Mouse (Mus musculus) spleen, postnatal 36 days (tissue): ENCODE measurements around the gene Gins2.

ENCODE experiments used
- DNase-seq, 2 experiments: peaks; one replicate each; pipeline ENCODE4 v3.0.0; 2022; ENCODE audit warnings: low spot score in 2 of 2, mixed read lengths in 1 of 2

Gins2 gene

DNA sequence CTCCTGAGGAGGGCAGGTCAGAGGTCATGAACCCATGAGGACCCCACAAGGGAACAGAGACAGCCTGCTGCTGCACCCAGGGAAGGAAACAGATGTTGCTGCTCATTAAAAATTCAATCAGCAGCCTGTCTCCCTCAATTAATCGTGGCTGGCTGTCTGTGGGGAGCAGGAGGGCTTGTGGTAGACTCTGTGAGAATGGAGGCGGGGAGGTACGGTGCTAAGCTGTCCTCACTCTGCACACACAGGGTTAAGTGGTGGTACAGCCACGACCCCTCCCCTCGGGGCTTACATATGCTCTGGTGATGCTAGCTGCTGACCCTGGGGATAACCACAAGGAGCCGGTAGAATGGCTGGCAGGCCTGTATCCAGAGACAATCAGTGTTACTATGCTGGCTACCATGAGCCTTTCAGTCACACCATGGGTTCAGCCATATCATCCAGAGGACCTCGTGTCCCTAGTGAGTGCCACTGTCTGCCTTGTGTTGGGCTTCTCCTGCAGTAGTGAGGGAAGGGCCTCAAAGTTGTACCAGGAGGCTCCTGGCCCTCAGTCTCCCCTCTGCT, 23.9 kb downstream of the Gins2 start:
- no peak for DNase-seq

DNA sequence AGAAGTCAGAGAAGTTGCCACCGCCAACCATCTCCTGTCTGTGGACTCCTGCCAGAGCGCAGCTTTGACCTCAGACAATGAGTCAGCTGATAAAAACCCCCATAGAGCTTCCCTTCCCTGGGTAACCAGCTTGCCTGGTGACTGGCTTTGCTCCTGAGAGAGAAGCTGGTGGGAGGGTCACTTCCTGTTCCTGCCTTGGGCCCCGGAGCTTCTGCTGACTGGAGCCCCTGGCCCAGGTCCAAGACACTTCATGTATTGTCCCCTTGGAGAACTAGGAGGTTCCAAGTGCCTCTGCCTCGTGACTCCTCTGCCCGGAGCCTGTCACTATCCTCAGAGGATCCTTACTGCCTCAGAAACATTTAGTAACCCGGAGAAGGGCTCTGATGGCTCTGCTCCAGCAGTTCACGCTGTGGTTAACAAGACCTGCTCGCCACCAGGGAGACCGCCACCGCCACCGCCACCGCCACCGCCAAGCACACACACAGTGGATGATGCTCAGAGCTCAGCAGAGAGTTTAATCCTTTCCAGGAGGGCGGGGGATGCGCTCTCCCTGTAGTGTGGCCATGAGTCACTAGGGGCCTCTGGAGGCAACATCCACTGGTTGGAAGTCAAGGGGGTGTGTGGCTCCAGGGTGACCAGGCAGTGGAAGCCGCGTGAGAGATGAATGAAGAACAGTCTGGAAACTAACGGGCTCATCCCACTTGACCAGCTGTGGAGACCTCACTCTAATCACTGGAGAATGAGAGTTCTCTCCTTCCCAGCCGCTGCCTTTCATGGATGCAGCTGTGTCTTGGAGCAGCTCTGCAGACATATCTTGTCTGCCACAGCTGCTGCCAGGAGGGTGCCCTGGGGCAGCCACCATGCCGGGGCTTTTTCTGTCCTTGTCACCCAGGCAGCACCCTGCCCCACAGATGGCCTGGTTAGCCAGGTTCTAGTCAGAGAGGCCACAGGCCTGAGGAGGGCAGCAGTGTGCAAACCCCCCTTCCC, 25.0 kb downstream of the Gins2 start:
- peak; percentile 71 to 76 for DNase-seq

DNA sequence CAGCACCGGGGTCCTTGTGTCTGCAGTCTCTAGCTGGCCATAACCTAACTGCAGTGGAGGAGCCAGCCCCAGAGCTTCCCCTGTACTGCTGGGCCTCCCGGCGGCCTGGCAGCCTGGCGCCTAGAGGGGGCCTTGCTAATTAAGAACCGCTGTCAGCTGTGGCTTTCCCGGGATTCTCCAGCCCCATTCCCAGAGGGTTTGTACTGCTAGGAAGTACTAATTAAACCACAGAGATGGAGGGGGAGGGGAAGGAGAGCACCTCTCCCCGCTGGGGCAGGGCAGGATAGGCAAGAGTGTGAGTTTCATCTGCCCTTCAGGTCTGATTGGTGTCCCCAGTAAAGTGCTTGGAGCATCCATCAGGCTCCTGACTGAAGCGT, 25.8 kb downstream of the Gins2 start:
- DNase-seq, result no peak

DNA sequence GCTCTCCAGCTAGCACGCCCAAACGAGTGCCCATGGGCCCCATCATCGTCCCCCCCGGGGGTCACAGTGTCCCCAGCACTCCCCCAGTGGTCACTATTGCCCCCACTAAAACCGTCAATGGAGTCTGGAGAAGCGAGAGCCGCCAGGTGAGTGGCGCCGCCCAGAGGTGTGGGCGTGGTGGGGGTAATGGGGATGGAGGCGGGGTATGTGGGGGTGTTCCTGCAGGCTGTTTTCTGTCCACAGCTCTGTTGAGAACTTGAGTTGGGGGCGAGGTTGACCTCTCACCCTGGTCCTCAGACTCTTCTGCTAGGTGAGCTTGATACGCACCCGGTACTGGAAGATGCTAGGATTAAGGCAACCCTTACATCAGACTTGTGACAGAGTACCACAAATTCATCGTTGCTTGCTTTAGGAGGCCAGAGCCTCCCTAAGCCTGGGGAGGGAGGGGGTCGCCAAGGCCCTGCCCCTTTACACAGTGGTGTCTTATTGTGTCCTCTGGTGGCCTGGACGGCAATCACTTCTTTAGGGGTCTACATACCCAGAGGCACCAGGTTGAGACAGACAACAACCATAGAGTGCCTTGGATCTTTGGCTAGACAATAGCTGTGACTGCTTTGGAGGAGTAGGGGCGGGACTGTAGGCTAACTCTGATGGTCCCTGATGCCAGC, 26.3 kb downstream of the Gins2 start:
- no peak for DNase-seq

DNA sequence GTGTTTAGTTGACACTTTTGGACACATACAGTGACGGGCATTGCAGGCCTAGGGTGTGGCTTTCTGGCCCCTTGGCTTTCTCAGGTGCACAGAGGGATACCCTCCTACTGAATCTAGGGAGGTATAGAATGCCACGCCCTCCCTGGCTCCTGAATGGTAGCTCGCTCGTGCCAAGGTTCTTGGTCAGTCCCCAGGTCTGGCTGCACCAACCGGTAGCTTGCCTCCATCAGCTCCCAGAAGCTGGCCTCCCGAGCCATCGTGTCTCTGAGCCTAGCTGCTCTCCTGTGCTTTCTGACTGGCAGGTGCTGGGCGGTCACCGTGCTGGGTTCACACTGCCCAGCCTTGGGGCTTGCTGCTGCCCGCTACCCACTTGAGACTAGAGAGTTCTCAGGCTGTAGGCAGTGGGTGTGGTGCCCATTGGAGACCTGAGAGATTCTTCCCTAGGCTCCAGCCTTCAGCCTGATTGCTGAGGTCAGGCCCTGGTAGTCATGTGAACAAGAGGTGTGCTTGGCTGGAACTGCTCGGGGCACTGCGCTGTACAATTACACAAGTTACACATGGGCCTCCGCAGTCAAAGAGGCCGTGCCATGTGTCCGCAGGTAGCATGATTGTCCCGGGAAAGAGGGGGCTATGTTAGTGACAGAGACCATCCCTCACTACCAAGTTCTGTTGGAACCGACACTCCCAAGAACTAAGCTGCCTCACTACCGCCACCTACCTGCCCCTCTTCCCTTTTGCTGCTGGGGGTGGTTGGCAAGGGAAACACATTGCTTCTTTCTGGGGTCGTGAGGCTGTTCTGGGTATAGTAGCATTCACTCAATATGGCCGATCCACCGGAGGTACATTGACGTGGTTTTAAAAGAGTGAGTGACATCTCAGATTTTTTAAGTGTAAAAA, 27.3 kb downstream of the Gins2 start:
- DNase-seq, result no peak

DNA sequence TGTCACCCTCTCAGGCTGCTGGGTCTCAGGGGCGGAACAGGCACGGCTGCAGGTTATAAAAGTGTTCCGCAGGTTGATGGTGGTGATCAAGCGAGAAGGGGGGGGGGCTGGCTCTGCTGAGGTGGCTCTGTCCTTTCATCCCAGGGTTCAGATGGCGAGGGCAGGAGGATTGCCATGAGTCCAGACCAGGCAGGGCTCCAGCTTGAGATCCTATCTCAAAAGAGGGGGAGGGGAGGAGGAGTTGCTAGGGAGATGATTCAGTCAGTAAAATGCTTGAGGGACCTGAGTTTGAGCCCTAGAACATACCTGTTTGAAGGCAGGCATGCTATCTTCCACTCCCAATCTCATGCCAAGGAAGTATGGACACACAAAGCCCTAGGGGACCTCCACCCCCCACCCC, 28.6 kb downstream of the Gins2 start:
- no peak for DNase-seq

DNA sequence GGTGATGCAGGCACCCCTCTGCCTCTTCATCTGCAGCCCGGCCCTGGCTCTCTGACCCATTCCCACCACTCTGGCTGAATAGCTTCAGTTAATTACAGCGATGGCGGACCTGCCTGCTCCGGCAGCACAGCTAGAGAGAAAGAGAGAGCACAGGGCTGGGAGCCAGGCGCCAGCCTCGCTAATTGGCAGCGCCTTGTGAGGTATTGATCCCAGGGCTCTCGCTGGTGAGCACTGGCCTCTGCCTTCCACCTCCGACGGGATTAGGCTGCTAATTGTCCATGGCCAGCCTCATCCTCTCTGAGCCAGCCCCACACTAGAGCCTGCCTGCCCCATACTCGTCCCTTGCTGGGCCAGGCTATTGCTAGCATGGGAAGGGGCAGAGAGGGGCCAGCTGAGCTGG, 29.4 kb downstream of the Gins2 start:
- no peak for DNase-seq

DNA sequence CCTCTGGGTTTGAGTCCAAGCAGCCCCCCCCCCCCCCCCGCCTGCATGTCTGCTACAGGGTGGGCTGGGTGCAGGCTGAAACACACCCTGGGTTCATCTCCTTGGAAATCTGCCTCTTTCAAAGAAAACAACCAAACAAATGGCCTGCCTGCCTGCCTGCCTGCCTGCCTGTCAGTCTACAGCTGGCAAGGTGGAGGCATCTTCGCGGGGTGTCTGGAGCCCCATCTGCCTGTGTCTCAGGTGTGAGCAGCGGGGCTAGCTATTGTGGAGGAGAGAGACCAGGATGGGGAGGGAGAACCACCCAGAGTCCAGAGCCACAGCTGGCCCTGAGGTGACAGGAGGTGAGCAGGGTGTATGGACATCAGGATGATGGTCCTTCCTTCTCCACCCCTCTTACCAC, 30.9 kb downstream of the Gins2 start:
- DNase-seq, result no peak

DNA sequence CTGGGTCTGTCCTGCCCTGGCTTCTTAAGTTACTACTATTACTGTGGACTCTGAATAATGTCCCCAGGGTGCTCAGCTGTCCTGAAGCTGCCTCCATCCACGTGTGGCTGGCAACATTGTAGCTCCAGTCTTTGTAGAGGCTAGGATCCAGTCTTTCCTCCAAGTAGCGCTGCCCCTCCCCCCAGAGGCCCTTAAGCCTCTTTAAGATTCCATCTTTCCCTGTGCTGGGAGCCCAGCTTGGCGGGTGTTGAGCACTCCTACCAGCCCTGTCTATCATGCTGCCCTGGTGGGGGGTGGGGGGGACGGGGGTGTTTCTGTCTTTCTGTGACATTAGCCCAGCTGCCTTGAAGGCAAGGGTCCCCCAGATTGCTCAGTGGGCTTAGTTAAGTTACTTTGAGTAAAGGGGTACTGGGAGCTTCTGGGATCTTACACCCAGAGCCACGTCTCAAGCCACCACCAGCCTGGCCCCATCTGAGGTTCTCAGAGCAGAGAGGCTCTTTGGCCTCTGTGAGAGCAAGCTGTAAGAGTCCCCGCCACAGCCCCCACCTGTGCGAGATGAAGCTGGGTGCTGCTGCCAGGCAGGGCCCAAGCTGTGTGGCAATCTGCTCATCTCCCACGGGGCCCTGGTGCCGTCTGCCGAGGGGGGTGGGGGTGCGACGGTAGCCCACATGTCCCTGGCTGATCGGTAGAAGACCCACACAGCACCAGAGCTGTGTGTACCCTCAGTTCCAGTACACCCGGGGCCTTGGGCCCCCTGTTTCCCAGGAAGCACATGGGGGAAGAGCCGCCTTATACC, 31.7 kb downstream of the Gins2 start:
- no peak for DNase-seq

DNA sequence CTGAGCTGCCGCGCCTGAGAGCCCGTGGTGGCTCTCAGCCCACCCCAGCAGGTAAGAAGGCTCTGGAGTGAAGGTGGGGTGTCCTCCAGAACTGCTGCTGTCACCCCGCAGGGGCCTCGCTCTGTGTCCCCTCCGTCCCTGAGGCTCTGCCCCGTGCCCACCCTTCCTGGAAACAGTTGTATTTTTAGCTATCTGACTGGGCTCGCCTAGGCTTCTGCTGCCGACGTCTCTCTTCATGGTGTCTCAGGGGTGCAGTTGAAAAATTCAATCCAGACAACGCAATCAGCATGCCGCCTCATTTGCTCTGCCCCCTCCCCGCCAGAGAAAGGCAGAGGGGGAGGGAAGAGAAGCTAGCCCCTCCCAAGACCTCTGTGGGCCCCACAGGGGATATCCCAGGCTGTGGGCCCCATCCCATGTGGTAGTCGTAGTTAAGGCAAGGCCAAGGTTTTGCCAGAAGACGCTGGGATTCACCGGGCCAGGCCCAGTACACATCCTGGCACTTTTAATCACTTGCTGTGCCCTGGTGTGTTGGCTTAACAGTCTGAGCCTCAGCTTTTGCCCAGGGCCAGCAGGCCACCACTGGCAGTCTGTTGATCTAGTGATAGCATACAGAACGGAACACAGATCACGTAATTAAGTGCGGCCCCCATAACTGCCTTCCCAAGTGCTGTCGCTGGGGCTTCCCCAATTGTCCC, 32.8 kb downstream of the Gins2 start:
- DNase-seq, result no peak

DNA sequence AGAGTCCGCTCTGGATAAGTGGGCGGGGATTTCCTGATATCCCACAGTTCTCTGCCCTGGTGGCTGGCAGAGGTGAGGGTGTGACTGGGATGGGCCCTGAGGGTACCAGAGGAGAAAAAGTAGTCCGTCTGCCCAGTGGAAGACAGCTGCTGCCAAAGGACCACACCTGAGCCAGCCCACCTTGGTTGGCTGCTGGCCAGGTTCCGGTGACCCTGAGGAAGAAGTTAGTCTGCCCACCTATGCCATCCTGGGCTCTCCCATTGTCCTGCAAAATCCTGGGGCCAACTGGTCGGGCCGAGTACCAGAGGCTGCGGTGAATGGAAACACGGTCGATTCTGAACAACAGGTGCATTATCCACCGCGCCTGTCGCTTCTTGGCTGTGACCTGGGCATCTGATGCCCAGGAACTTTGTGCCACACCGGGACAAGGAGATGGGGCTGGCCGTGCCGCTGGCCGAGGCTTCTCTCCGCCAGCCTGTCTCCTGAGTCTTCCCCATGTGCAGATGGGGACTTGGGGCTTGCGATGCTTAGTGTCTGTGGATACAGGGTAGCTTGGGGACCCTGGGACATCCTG, 34.6 kb downstream of the Gins2 start:
- DNase-seq, result no peak

DNA sequence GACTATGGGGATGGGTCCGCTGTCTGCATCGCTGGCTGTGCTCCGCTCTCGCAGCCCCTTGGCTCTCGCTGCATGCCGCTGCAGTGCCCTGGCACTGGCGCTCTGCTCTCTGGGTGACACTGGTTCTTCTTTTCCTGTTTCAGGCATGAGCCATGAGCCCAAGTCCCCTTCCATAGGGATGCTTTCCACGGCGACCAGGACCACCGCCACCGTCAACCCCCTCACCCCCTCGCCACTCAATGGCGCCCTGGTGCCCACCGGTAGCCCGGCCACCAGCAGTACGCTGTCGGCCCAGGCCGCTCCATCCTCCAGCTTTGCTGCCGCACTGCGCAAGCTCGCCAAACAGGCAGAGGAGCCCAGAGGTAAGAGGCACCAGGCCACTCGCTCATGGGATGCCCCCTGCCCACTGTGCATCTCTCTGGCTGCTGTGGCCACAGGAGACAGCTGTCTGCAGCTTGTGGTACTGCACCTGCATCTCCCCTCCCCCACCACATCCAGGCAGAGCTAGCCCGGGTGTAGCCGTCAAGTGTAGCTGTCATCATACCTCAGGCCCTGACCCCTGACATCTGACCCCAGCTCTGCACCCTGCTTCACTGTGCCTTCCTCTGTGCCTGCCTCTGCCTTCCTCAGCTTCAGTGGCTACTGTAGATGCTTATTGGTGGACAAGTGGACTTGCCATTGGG, 35.5 kb downstream of the Gins2 start:
- DNase-seq, result no peak

DNA sequence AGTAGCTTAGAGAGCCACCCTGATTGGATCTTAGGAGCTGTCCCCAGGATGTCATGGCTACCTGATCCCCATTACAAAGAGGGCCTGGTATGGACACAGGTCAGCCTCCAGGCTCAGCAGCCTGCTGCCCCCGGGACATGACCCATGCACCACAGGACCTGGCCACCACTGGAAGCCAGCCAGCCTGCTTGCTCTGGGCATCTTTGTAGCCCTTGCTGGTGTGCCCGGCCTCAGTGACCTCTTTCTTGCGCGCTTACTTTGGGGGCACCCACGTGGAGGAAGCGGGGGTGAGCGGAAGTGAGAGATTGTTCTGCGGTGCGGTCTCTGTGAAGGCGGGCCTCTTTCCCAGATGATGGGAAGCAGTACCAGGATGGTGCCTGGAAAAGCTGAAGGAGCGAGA, 36.6 kb downstream of the Gins2 start:
- DNase-seq, result no peak

DNA sequence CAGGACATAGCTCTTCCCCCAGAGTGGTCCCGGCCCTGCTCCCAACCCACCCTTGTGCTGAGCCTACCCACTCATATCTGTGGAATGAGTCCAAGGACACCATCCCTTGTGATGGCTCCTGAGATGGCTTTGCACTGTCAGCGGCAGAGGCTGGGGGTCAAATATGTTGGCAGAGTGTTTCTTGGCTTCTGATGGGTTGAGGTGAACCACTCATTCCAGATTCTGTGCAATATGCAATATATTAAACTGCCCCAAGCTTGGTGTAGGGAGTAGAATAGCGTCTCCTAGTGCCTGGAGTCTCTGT, 37.5 kb downstream of the Gins2 start:
- DNase-seq, result no peak

DNA sequence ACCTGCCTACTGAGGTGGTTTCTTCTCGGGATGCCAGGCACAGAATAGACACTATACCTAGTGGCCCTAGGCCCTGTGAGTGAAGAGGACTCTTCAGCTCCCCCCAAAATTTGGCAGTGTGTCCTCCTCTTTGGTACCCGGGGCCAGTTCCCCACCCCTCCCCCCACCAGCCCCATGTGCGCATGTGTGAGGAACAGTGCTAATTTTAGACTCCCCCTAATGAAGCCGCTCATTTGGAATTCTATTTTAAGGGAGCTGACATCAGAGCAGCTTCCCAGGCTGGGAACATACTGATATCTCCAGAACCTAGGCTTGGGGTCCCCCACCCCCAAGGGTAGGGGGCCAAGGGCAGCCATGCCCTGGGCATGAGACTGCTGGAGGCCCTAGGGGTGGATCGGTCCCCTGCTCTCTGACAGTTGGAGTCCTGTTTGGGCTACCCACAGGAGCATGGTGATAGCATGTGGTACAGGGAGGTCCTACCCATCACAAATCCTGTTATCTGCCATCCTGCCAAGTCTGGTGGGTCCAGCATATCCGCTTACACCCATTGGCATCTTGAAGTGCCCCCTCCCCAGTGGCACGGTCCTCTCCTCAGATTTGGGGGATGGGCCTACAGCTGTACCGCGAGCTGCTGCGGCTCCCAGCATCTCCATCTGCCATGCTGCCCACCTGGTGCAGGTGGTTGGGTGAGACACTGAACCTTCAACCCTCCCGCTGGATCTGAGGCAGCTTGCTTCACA, 38.0 kb downstream of the Gins2 start:
- no peak for DNase-seq

DNA sequence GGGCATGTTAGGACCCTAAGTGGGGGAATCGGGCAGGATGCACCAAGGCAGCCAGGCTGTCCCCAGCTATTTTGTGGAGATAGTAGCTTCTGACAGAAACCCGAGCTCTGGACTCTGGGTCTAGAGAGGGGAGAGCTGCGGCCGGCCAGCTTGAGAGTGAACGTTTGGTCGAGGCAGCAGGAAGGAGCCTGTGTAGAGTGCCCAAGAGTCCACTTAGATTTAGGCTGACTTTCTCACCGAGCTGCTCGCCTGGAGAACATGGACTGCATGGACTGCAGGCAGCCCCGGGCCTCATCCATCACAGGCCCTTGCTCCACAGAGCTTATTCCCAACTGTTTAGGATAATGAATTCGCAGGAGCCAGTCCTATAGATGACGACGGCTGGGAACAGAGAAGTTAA, 38.7 kb downstream of the Gins2 start:
- DNase-seq, result no peak

DNA sequence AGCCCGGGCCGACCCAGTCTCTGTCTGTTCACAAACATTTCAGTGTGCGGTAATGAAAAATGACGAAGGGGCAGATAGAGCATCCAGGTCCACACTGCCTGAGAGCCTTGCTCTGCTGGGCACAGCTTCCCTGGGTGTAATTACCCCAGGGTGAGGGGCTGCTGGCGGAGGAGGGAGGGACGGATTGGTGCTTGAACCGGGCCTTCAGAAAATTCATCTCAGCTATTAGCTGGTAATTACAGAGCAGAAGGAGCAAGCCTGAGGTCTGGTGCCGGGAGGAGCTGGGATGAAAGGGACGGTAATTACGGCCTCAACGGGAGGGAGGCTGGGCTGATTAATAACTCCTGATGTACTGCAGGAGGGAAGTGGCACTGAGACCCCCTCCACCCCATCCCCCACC, 39.2 kb downstream of the Gins2 start:
- no peak for DNase-seq

DNA sequence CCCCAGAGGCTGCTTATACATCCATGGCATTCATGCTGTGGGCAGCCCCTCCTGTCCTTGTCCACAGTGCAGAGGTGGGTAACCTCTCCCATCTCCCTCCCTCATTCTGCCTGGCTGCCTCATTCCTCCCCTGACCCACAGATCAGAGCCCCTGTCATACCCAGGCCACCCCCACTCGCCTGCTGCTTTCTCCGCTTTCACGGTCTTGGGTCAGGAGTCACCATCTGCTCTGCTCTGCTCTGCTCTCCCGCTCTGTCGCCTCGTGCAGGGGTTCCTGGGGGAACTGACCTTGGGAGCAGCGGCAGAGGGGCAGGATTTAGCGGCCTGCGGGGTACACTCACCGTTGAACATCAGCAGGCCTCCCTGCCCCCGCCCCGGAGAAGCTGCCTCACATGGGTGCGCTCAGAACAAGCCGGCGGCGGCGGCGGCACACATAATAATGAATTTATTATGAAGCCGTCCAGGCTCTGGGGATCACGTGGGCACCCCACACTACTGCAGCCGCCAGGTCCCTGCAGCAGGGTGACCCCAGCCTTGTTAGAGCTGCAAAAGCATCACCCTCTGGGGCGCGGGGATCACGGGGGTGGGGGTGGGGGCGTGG, 39.7 kb downstream of the Gins2 start:
- DNase-seq, result no peak
